Mouse (Mus musculus) midbrain, embryonic 13.5 days (tissue): ENCODE results near the gene Eif4a3. TPM values are rescaled to one million over a fixed set of nuclear protein-coding genes. Genes with fewer than 3 reads are reported as not detected.
A peak's percentile ranks its signal among the peaks of the same experiment; 100 is the strongest.

Experiments
- ATAC-seq: fragments of 200-750 bp; cut with Nextera tagmentation; 2 replicates; pipeline ENCODE4 v1.8.0; 2017; ENCODE audit warnings: mild to moderate bottlenecking, moderate TSS enrichment, moderate library complexity
- H3K27ac ChIP-seq: fragments of 300-500 bp; sonication (generic); 2 replicates; pipeline ENCODE4 v1.5.1; 2015; ENCODE audit warnings: inconsistent platforms, mild to moderate bottlenecking, moderate library complexity
- H3K27me3 ChIP-seq: fragments of 300-500 bp; sonication (generic); 2 replicates; pipeline ENCODE4 v1.6.1; 2015; ENCODE audit warnings: mild to moderate bottlenecking, inconsistent platforms
- H3K36me3 ChIP-seq: fragments of 300-500 bp; sonication (generic); 2 replicates; pipeline ENCODE4 v1.6.1; 2015; ENCODE audit warnings: mild to moderate bottlenecking, inconsistent platforms
- H3K4me1 ChIP-seq: fragments of 300-500 bp; sonication (generic); replicated peaks from 2 replicates; pipeline ENCODE4 v1.6.1; 2015; ENCODE audit warnings: inconsistent platforms
- H3K4me2 ChIP-seq: fragments of 300-500 bp; sonication (generic); replicated peaks from 2 replicates; pipeline ENCODE4 v1.6.1; 2015; ENCODE audit warnings: moderate library complexity, mild to moderate bottlenecking, inconsistent platforms
- H3K4me3 ChIP-seq: fragments of 300-500 bp; sonication (generic); replicated peaks from 2 replicates; pipeline ENCODE4 v1.5.1; 2015; ENCODE audit warnings: mild to moderate bottlenecking, inconsistent platforms
- H3K9ac ChIP-seq: fragments of 300-500 bp; sonication (generic); replicated peaks from 2 replicates; pipeline ENCODE4 v1.6.1; 2015; ENCODE audit warnings: mild to moderate bottlenecking, inconsistent platforms
- H3K9me3 ChIP-seq: fragments of 300-500 bp; sonication (generic); 2 replicates; pipeline ENCODE4 v1.6.1; 2016; ENCODE audit warnings: mild to moderate bottlenecking, inconsistent platforms
- WGBS: fragments of 180-500 bp; shearing (Covaris S2); methylation state at CpG from one replicate; pipeline ENCODE4 v1.1.7; 2015; 5-methylcytosine and 5-hydroxymethylcytosine counted together
- polyA plus RNA-seq: library from polyadenylated mRNA; unstranded; fragments of >200 nt; fragmentation: Nextera tagmentation; extraction: Ambion mirVana; gene quantifications from 2 replicates; pipeline ENCODE4 v1.2.1, GENCODE M21; 2015

Eif4a3 gene
- polyA plus RNA-seq = 317 and 341 TPM in 2 replicates

DNA sequence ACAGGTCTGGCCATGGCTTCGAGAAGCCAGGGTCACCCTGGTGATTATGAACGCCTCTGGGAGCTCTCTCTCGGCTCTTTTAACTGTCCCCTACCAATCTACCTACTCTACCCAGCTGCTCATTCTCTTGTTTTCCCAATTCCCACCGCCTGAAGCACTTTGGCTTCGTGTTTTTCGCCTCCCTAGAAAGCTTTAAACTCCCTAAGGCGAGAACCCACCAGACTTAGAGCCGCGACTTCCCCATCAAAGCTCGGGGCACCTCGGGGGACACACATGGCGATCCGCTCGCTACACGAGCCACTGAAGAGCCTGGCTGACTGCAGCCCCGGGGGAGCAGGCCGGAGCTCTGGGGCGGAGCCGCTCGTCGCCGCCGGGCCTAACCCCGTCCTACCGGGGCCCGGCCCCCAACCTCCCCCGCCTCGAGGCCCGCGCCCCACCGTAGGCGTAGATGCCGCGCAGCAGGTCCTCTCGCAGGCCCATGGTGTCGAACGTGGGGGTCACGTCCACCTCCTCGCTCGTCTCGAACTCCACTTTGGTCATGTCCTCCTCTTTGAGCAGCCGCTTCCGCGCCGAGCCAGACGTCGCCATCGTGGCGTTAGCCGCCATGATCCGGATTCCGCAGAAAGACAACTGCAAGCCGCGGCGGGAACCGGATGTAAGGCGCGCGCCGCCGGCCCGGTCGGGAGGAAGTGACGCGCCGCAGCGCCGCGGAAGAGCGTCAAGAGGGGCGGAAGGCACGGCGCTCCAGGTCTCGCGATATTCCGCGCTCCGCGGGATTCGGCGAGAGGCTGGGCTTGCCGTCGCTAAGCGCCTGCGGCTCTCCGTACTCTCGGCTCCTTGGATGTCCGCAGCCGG lies at the start of gene Eif4a3:
Eif4a3 (minus strand) TSS at position 699 of the 855 bp plus-strand sequence.
- Histone ChIP-seq H3K27me3 (peaks cover 2% of the 10 kb centered on the region; the same call in 1 of the 2 replicates), H3K9ac (peak within 1 kb of the TSS; percentile 96), H3K9me3 (no peaks in the 10 kb centered on the region), H3K36me3 (peaks cover 36% of the 10 kb centered on the region), H3K4me3 (peak within 1 kb of the TSS; percentile 93), H3K4me2 (peak within 1 kb of the TSS; percentile 81), H3K27ac (peak within 1 kb of the TSS; percentile 98), H3K4me1 (peaks cover 29% of the 10 kb centered on the region)
- ATAC-seq = peak; percentile 96
- WGBS = 0% methylated on average over 89 of the region's 89 CpGs

DNA sequence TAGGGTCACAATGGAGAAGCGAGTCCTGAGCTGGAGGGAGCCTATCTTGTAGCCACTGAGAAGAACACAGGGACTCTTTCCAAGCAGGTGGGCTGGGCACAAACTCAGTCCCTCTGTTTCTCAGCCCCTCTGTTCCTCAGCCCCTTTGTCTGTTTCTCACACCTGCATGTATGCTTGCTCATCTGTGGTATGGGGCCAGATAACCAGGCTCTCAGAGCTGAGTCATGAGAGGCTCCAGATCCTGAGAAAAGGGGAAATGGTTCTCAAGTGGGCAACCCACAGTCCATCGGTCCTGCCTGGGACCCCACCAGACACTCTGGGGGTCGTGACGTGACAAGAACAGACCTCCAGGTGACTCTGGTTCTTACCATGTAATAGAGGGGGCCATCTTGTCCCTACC lies 47.2 kb upstream of the Eif4a3 start:
- H3K9ac ChIP-seq = no peak overlapping the region
- 88% methylated on average over 4 of the region's 4 CpGs for WGBS
- H3K4me2 ChIP-seq = no peak overlapping the region
- no peaks in the 10 kb centered on the region for H3K27me3 ChIP-seq
- H3K9me3 ChIP-seq = no peaks in the 10 kb centered on the region
- H3K27ac ChIP-seq = no peak overlapping the region
- no peaks in the 10 kb centered on the region for H3K36me3 ChIP-seq
- no peak for ATAC-seq
- no peak overlapping the region for H3K4me3 ChIP-seq
- no peaks in the 10 kb centered on the region for H3K4me1 ChIP-seq

DNA sequence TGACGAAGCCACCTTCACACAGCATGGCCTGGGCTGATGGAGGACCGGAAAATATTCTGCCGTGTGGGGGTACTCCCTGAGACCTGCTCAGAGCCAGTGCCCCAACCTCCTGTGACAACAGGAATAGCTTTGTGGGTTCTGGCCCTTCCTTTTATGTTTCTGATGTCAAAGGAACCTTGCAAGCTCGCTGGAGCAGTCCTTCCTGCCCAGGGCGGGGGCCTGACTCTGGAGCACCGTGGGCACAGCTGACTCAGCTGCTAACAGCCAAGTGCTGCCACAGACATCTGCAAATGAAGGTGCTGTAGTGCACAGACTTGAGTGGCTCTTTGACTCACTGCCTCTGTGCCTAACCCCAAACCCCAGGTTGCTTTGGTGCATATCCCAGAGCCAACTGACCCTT lies 45.0 kb upstream of the Eif4a3 start:
- 76% methylated on average over 6 of the region's 6 CpGs for WGBS

DNA sequence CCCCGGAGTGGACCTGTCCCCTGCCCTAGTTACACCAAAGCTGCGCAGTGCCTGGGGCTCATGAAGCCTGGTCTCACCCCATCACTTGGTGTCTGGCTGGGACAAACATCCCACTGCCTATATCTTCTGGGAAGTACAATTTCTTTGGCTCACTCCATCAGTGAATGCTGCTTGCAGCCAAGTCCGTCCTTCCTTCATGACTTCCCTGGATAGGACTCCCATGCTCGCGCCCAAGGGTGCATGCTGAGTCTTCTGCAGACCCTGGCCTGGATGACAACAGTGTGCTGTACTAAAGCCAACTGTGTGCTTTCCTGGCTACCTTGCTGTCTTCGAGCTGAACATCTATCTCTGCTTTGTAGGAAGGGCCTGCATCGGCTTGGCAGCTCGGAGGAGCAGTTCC lies 44.3 kb upstream of the Eif4a3 start:
- Histone ChIP-seq H3K27ac (no peak overlapping the region), H3K4me1 (no peaks in the 10 kb centered on the region), H3K9me3 (no peaks in the 10 kb centered on the region), H3K4me2 (no peak overlapping the region), H3K4me3 (no peak overlapping the region), H3K36me3 (no peaks in the 10 kb centered on the region), H3K27me3 (no peaks in the 10 kb centered on the region), H3K9ac (no peak overlapping the region)
- no peak for ATAC-seq
- 89% methylated on average over 8 of the region's 8 CpGs for WGBS

More for the DNA sequence above, 45.0 kb upstream of the Eif4a3 start:
- H3K27me3 ChIP-seq = no peaks in the 10 kb centered on the region
- ATAC-seq = no peak
- no peaks in the 10 kb centered on the region for H3K4me1 ChIP-seq
- no peak overlapping the region for H3K9ac ChIP-seq
- H3K9me3 ChIP-seq = no peaks in the 10 kb centered on the region
- no peak overlapping the region for H3K4me3 ChIP-seq
- H3K27ac ChIP-seq = no peak overlapping the region
- no peak overlapping the region for H3K4me2 ChIP-seq
- H3K36me3 ChIP-seq = no peaks in the 10 kb centered on the region

DNA sequence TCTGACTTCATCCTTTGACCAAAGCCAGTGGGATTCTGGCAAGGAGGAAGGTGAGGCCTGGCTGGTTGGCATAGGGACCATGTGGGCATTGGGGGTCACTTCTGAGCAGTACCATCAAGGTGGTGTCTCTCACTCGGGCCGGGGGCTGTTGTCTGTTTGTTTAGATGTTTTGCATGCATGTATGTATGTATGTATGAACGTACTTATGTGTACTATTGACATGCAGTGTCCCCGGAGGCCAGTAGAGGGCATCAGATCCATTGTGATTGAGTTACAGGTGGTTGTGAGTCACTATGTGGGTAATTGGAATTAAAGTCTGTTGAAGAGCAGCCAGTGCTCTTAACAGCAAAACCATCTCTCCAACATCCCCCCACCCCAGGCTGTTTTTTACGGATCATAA lies 39.7 kb upstream of the Eif4a3 start:
- Histone ChIP-seq H3K27ac (no peak overlapping the region), H3K4me2 (no peak overlapping the region), H3K9ac (no peak overlapping the region), H3K9me3 (no peaks in the 10 kb centered on the region), H3K36me3 (no peaks in the 10 kb centered on the region), H3K4me1 (no peaks in the 10 kb centered on the region), H3K4me3 (no peak overlapping the region), H3K27me3 (0 out of 2 replicates have a peak, but pooled peaks cover 3% of the 10 kb centered on the region)
- 5% methylated on average over 5 of the region's 5 CpGs for WGBS
- ATAC-seq = no peak

DNA sequence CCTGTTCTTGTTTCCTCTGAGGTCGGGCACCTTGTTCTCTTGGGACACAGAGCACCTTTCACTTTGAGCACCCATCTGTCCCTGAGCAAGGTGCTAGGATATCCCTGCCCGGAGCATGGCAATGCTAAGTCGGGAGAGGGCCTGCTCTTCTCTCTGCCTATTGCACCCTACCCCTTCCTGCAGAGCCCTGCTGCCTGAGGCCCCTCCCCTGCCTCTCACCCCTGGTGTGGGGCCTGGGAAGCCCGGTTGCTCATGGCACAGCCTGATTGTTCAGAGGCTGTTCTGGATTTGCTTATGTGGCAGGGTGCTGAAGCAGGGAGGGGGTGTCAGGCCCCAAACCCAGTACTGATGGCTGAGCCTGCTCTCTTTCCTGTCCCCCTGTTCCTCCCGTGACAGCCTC lies 39.3 kb upstream of the Eif4a3 start:
- 47% methylated on average over 5 of the region's 5 CpGs for WGBS
- no peak overlapping the region for H3K4me3 ChIP-seq
- ATAC-seq = no peak

DNA sequence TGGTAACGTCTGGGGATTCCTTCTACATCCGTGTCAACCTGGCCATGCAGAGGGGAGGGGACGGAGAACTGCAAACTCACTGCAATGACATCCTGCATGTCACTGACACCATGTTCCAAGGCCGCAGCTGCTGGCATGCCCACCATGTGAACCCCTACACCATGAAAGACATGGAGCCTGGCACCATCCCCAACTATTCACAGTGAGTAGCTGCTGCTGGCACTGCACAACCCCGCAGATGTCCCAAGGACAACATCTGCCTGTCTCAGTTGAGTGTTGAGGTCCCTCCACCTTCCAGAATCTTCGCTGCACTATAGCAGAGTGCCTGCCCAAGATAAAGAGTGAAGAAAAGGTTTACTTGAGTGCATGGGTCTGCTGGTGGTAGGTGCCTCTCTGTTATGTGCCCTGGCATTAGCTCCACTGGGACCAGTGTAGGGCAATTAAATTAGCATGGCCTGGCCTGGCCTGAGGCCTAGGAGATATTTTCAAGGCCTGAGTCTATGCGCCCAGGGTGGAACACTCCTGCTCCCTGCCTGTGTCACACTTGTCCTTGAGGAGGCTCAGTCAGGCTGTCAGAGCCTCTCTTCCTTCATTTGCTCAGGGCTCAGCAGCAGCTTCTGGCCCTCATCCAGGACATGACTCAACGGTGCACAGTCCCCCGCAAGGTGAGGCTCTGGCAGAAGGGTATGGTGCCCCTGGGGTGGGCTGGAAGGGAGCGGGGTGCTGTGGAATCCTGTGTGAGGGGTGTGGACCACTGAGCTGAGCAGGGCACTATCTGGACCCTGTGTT lies 38.6 kb upstream of the Eif4a3 start:
- H3K4me1 ChIP-seq = no peaks in the 10 kb centered on the region
- H3K27ac ChIP-seq = no peak overlapping the region
- no peaks in the 10 kb centered on the region for H3K36me3 ChIP-seq
- no peak overlapping the region for H3K9ac ChIP-seq
- 0 out of 2 replicates have a peak, but pooled peaks cover 3% of the 10 kb centered on the region for H3K27me3 ChIP-seq
- H3K4me3 ChIP-seq = no peak overlapping the region
- H3K4me2 ChIP-seq = no peak overlapping the region
- no peaks in the 10 kb centered on the region for H3K9me3 ChIP-seq
- no peak for ATAC-seq
- 87% methylated on average over 10 of the region's 10 CpGs for WGBS

More for the DNA sequence above, 39.3 kb upstream of the Eif4a3 start:
- Histone ChIP-seq H3K4me1 (no peaks in the 10 kb centered on the region), H3K9me3 (no peaks in the 10 kb centered on the region), H3K27me3 (0 out of 2 replicates have a peak, but pooled peaks cover 3% of the 10 kb centered on the region), H3K27ac (no peak overlapping the region), H3K9ac (no peak overlapping the region), H3K4me2 (no peak overlapping the region), H3K36me3 (no peaks in the 10 kb centered on the region)

DNA sequence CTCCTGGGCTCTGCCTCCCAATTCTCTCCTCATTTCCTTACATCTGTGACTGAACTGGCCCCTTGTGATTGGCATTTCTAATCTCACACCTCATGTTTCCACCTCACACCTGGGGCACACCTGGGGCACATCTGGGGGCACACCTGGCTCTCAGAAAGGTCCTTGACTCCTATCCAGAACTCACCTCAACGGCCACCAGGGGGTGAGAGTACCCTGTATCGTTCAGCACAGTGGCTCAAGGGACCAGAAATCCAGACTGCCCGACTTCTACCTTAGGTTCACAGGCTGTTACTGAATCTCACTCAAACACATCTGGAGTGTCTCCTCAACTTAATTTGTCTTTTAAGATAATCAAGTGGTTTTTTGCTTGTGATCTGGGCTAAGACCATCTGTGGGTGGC lies 32.1 kb upstream of the Eif4a3 start:
- no peaks in the 10 kb centered on the region for H3K36me3 ChIP-seq
- H3K27ac ChIP-seq = no peak overlapping the region
- 45% methylated on average over 3 of the region's 3 CpGs for WGBS
- H3K9me3 ChIP-seq = no peaks in the 10 kb centered on the region
- ATAC-seq = no peak
- H3K4me1 ChIP-seq = no peaks in the 10 kb centered on the region
- H3K27me3 ChIP-seq = peaks cover 7% of the 10 kb centered on the region; the same call in 1 of the 2 replicates
- no peak overlapping the region for H3K4me2 ChIP-seq
- H3K4me3 ChIP-seq = no peak overlapping the region
- H3K9ac ChIP-seq = no peak overlapping the region

DNA sequence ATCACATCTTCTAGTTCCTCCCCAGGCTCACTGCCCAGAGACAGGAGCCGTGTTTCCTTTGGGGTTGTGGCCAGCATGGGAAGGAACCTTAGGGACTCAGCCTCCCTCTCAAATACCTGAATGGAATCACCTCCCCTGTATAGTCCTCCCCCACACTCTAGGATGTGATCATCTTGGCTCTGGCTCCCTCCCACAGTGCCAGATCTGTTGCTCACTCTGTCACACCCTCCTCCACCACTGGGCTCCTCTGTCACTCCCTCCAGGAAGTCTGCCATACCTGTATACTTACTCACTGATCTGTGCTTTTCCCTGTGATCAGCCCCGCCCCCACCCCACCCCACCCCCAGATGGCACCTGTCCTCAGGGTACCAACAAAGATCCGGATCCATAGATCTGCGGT lies 30.7 kb upstream of the Eif4a3 start:
- WGBS = 54% methylated on average over 4 of the region's 4 CpGs
- Histone ChIP-seq H3K9ac (no peak overlapping the region), H3K27ac (no peak overlapping the region), H3K4me2 (no peak overlapping the region), H3K27me3 (peaks cover 4% of the 10 kb centered on the region; the same call in 1 of the 2 replicates), H3K9me3 (no peaks in the 10 kb centered on the region), H3K4me3 (no peak overlapping the region), H3K36me3 (no peaks in the 10 kb centered on the region), H3K4me1 (no peaks in the 10 kb centered on the region)
- ATAC-seq = no peak

DNA sequence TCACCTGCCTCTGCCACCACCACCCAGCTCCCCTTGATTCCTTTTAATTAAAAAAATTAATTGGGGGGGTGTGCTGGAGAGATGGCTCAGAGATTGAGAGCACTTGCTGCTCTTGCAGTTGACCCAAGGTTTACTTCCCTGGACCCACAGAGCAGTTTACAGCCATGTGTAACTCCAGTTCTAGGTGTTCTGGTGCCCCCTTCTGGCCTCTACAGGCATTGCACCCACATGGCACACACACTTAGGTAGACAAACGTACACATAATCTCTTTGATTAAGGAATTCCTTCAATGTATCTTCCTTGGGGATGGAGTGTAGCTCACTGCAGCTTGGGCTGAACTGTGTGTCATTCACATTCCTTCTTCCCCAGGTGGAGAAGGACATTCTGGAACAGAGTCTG lies 25.2 kb upstream of the Eif4a3 start:
- H3K4me1 ChIP-seq = no peaks in the 10 kb centered on the region

DNA sequence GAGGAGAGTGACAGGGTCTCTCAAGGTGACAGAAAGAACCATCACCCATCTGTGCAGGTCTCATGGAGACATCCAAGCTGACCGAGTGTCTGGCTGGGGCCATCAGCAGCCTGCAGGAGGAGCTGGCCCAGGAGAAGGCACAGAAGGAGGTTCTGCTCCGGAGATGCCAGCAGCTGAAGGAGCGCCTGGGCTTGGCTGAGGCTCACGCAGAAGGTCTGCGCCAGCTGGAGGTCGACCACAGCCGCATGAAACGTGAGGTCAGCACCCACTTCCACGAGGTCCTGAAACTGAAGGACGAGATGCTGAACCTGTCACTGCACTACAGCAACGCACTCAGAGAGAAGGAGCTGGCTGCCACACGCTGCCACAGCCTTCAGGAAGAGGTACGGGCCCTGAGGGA lies 22.6 kb upstream of the Eif4a3 start:
- no peaks in the 10 kb centered on the region for H3K4me1 ChIP-seq
- H3K27me3 ChIP-seq = no peaks in the 10 kb centered on the region
- H3K27ac ChIP-seq = no peak overlapping the region
- no peaks in the 10 kb centered on the region for H3K36me3 ChIP-seq
- H3K4me3 ChIP-seq = no peak overlapping the region
- H3K9ac ChIP-seq = no peak overlapping the region
- no peaks in the 10 kb centered on the region for H3K9me3 ChIP-seq
- no peak overlapping the region for H3K4me2 ChIP-seq
- no peak for ATAC-seq
- 82% methylated on average over 13 of the region's 13 CpGs for WGBS

More for the DNA sequence above, 25.2 kb upstream of the Eif4a3 start:
- no peak overlapping the region for H3K4me3 ChIP-seq
- no peak overlapping the region for H3K9ac ChIP-seq
- no peak overlapping the region for H3K27ac ChIP-seq
- H3K4me2 ChIP-seq = no peak overlapping the region
- 85% methylated on average over 1 of the region's 1 CpGs for WGBS
- H3K36me3 ChIP-seq = no peaks in the 10 kb centered on the region
- H3K27me3 ChIP-seq = peaks cover 4% of the 10 kb centered on the region; the same call in 1 of the 2 replicates
- H3K9me3 ChIP-seq = no peaks in the 10 kb centered on the region
- ATAC-seq = no peak

DNA sequence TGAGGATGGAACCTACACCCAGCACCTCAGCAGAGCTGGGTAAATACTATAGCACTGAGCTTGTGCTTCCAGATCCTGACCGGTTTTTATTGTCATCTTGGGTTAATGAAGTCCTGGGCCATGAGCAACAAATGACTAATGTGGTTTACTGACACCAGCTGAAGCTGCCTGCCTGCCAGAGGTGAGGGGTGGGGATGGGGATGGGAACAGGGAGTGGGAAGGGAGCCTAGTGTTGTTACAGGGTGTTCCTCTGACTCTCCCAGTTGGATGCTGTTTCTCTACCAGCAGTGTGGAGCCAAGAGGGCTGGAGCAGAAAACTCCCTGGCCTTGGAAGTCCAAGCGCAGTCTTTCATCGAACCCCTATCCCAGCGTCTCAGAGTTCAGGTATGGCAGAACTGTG lies 16.8 kb upstream of the Eif4a3 start:
- 88% methylated on average over 4 of the region's 4 CpGs for WGBS
- Histone ChIP-seq H3K9me3 (no peaks in the 10 kb centered on the region), H3K36me3 (no peaks in the 10 kb centered on the region), H3K27me3 (no peaks in the 10 kb centered on the region), H3K4me1 (no peaks in the 10 kb centered on the region), H3K4me3 (no peak overlapping the region), H3K4me2 (no peak overlapping the region), H3K27ac (no peak overlapping the region), H3K9ac (no peak overlapping the region)
- no peak for ATAC-seq
